Mouse (Mus musculus) left cerebral cortex, adult 9 months (tissue): ENCODE measurements around the gene Pole3.
"Not testable (repeated sequence)": the region's sequence is repeated elsewhere in the genome, so short reads cannot be mapped to it uniquely, and the experiment has no call there.

Source experiments
- DNase-seq, 2 experiments: peaks; one replicate each; pipeline ENCODE4 v3.0.0; 2022; ENCODE audit warnings: low spot score in 2 of 2

The Pole3 gene

GRCm38 (mm10) chr4:62487172-62487571 lies 37.7 kb downstream of the Pole3 start:
- no peak for DNase-seq

GRCm38 (mm10) chr4:62486162-62486696 lies 38.6 kb downstream of the Pole3 start:
- no peak for DNase-seq

- no peak for DNase-seq
Observed at GRCm38 (mm10) chr4:62485450-62486161, 39.3 kb downstream of the Pole3 start.

GRCm38 (mm10) chr4:62484928-62485327 lies 39.9 kb downstream of the Pole3 start:
- no peak for DNase-seq

- no peak for DNase-seq
Observed at GRCm38 (mm10) chr4:62480709-62481605, 43.9 kb downstream of the Pole3 start.

- no peak for DNase-seq
Observed at GRCm38 (mm10) chr4:62479937-62480708, 44.7 kb downstream of the Pole3 start, which contains the start of gene Bspry. Gene Bspry (plus strand): TSS chr4:62480053.

- not testable (repeated sequence) for DNase-seq
Observed at GRCm38 (mm10) chr4:62479593-62479936, 45.3 kb downstream of the Pole3 start.

- no peak for DNase-seq
Observed at GRCm38 (mm10) chr4:62477542-62478244, 47.2 kb downstream of the Pole3 start.

GRCm38 (mm10) chr4:62475793-62476192 lies 49.1 kb downstream of the Pole3 start:
- no peak for DNase-seq

GRCm38 (mm10) chr4:62475131-62475530 lies 49.7 kb downstream of the Pole3 start:
- DNase-seq: no peak
